Mouse (Mus musculus) embryonic facial prominence, embryonic 12.5 days (tissue): Measurements from ENCODE around the gene Patj. TPM values are rescaled to one million over a fixed set of nuclear protein-coding genes. Genes with fewer than 3 reads are reported as not detected.

Experiments
- ATAC-seq: fragments of 200-750 bp; cut with Nextera tagmentation; 2 replicates; pipeline ENCODE4 v1.8.0; 2017; ENCODE audit not compliant: insufficient number of reproducible peaks, insufficient read depth, low FRiP score, low TSS enrichment
- H3K27ac ChIP-seq: fragments of 300-500 bp; sonication (generic); 2 replicates; pipeline ENCODE4 v1.5.1; 2016; ENCODE audit warnings: mild to moderate bottlenecking
- H3K27me3 ChIP-seq: fragments of 300-500 bp; sonication (generic); 2 replicates; pipeline ENCODE4 v1.6.1; 2016; ENCODE audit warnings: mild to moderate bottlenecking, moderate library complexity
- H3K36me3 ChIP-seq: fragments of 300-500 bp; sonication (generic); 2 replicates; pipeline ENCODE4 v1.6.1; 2016; ENCODE audit warnings: mild to moderate bottlenecking
- H3K4me1 ChIP-seq: fragments of 300-500 bp; sonication (generic); 2 replicates; pipeline ENCODE4 v1.6.1; 2016
- H3K4me2 ChIP-seq: fragments of 300-500 bp; sonication (generic); replicated peaks from 2 replicates; pipeline ENCODE4 v1.6.1; 2016; ENCODE audit warnings: mild to moderate bottlenecking, moderate library complexity
- H3K4me3 ChIP-seq: fragments of 300-500 bp; sonication (generic); 2 replicates; pipeline ENCODE4 v1.5.1; 2016; ENCODE audit warnings: mild to moderate bottlenecking
- H3K9ac ChIP-seq: fragments of 300-500 bp; sonication (generic); 2 replicates; pipeline ENCODE4 v1.6.1; 2016; ENCODE audit warnings: mild to moderate bottlenecking, moderate library complexity
- H3K9me3 ChIP-seq: fragments of 300-500 bp; sonication (generic); 2 replicates; pipeline ENCODE4 v1.6.1; 2016; ENCODE audit warnings: mild to moderate bottlenecking, moderate library complexity
- WGBS: fragments of 180-500 bp; shearing (Covaris S2); methylation state at CpG from one replicate; pipeline ENCODE4 v1.1.7; 2016; 5-methylcytosine and 5-hydroxymethylcytosine counted together
- polyA plus RNA-seq: library from polyadenylated mRNA; unstranded; fragments of >200 nt; fragmentation: Nextera tagmentation; extraction: Ambion mirVana; gene quantifications from 2 replicates; pipeline ENCODE4 v1.2.1, GENCODE M21; 2016

The Patj gene
- polyA plus RNA-seq, 1 experiment from 2014 or later, result 20.8 TPM

- Histone ChIP-seq H3K4me2 (no peak overlapping the region), H3K36me3 (peaks cover 6% of the 10 kb centered on the region; the same call in 1 of the 2 replicates), H3K4me1 (no peaks in the 10 kb centered on the region), H3K27me3 (no peaks in the 10 kb centered on the region), H3K9me3 (no peaks in the 10 kb centered on the region), H3K9ac (no peak overlapping the region), H3K27ac (no peak overlapping the region), H3K4me3 (no peak overlapping the region)
- 91% methylated on average over 11 of the region's 11 CpGs for WGBS
- ATAC-seq, result no peak
These were observed 291.2 kb downstream of the Patj start for GRCm38 (mm10) chr4:98686678-98687267.

- Histone ChIP-seq H3K9me3 (no peaks in the 10 kb centered on the region), H3K4me3 (no peak overlapping the region), H3K27ac (no peak overlapping the region), H3K9ac (no peak overlapping the region), H3K36me3 (peaks cover 6% of the 10 kb centered on the region; the same call in 1 of the 2 replicates), H3K27me3 (no peaks in the 10 kb centered on the region), H3K4me2 (no peak overlapping the region), H3K4me1 (no peaks in the 10 kb centered on the region)
- ATAC-seq, result no peak
- 81% methylated on average over 11 of the region's 11 CpGs for WGBS
These were observed 292.5 kb downstream of the Patj start for GRCm38 (mm10) chr4:98688116-98688515.

- no peaks in the 10 kb centered on the region for H3K4me1 ChIP-seq
- no peaks in the 10 kb centered on the region for H3K27me3 ChIP-seq
- 88% methylated on average over 9 of the region's 9 CpGs for WGBS
- ATAC-seq, result no peak
- no peak overlapping the region for H3K4me3 ChIP-seq
- H3K27ac ChIP-seq, result no peak overlapping the region
- no peaks in the 10 kb centered on the region for H3K9me3 ChIP-seq
- H3K4me2 ChIP-seq, result no peak overlapping the region
- peaks cover 6% of the 10 kb centered on the region; the same call in 1 of the 2 replicates for H3K36me3 ChIP-seq
- no peak overlapping the region for H3K9ac ChIP-seq
These were observed 292.9 kb downstream of the Patj start for GRCm38 (mm10) chr4:98688520-98688919.

- Histone ChIP-seq H3K27ac (no peak overlapping the region), H3K36me3 (peaks cover 6% of the 10 kb centered on the region; the same call in 1 of the 2 replicates), H3K4me3 (no peak overlapping the region), H3K27me3 (no peaks in the 10 kb centered on the region), H3K9me3 (no peaks in the 10 kb centered on the region), H3K4me1 (no peaks in the 10 kb centered on the region), H3K4me2 (no peak overlapping the region), H3K9ac (no peak overlapping the region)
- 88% methylated on average over 1 of the region's 1 CpGs for WGBS
- no peak for ATAC-seq
These were observed 294.4 kb downstream of the Patj start for GRCm38 (mm10) chr4:98689988-98690387.

- no peak overlapping the region for H3K4me2 ChIP-seq
- WGBS, result 65% methylated on average over 9 of the region's 9 CpGs
- peaks cover 6% of the 10 kb centered on the region; the same call in 1 of the 2 replicates for H3K36me3 ChIP-seq
- H3K27ac ChIP-seq, result no peak overlapping the region
- H3K27me3 ChIP-seq, result no peaks in the 10 kb centered on the region
- no peak overlapping the region for H3K9ac ChIP-seq
- H3K4me3 ChIP-seq, result no peak overlapping the region
- no peaks in the 10 kb centered on the region for H3K4me1 ChIP-seq
- no peaks in the 10 kb centered on the region for H3K9me3 ChIP-seq
- no peak for ATAC-seq
These were observed 298.0 kb downstream of the Patj start for GRCm38 (mm10) chr4:98693465-98694185.

- Histone ChIP-seq H3K4me3 (no peak overlapping the region), H3K4me2 (no peak overlapping the region), H3K27me3 (no peaks in the 10 kb centered on the region), H3K36me3 (no peaks in the 10 kb centered on the region), H3K27ac (no peak overlapping the region), H3K9ac (no peak overlapping the region), H3K9me3 (no peaks in the 10 kb centered on the region), H3K4me1 (peaks cover 11% of the 10 kb centered on the region)
- no peak for ATAC-seq
- WGBS, result 74% methylated on average over 4 of the region's 4 CpGs
These were observed 302.3 kb downstream of the Patj start for GRCm38 (mm10) chr4:98697932-98698331.

GRCm38 (mm10) chr4:98698921-98699320, 303.3 kb downstream of the Patj start:
- H3K4me1 ChIP-seq, result peaks cover 11% of the 10 kb centered on the region
- H3K4me3 ChIP-seq, result no peak overlapping the region
- H3K9me3 ChIP-seq, result no peaks in the 10 kb centered on the region
- WGBS, result 51% methylated on average over 3 of the region's 3 CpGs
- no peak overlapping the region for H3K4me2 ChIP-seq
- H3K27me3 ChIP-seq, result peaks cover 6% of the 10 kb centered on the region; the same call in 1 of the 2 replicates
- H3K27ac ChIP-seq, result no peak overlapping the region
- no peak overlapping the region for H3K9ac ChIP-seq
- no peak for ATAC-seq
- H3K36me3 ChIP-seq, result no peaks in the 10 kb centered on the region

GRCm38 (mm10) chr4:98700156-98700555, 304.6 kb downstream of the Patj start:
- H3K4me3 ChIP-seq, result no peak overlapping the region
- H3K27me3 ChIP-seq, result peaks cover 6% of the 10 kb centered on the region; the same call in 1 of the 2 replicates
- WGBS, result 90% methylated on average over 3 of the region's 3 CpGs
- H3K4me2 ChIP-seq, result no peak overlapping the region
- H3K9ac ChIP-seq, result no peak overlapping the region
- H3K36me3 ChIP-seq, result no peaks in the 10 kb centered on the region
- no peak overlapping the region for H3K27ac ChIP-seq
- no peaks in the 10 kb centered on the region for H3K9me3 ChIP-seq
- peaks cover 11% of the 10 kb centered on the region for H3K4me1 ChIP-seq
- no peak for ATAC-seq

- no peak overlapping the region for H3K4me2 ChIP-seq
- H3K27me3 ChIP-seq, result peaks cover 6% of the 10 kb centered on the region; the same call in 1 of the 2 replicates
- no peak overlapping the region for H3K4me3 ChIP-seq
- H3K9me3 ChIP-seq, result no peaks in the 10 kb centered on the region
- peak overlapping the region; percentile 26; the same call in 1 of the 2 replicates for H3K27ac ChIP-seq
- WGBS, result 25% methylated on average over 12 of the region's 12 CpGs
- no peak overlapping the region for H3K9ac ChIP-seq
- ATAC-seq, result peak; percentile 57; the same call in 1 of the 2 replicates
- peaks cover 11% of the 10 kb centered on the region for H3K4me1 ChIP-seq
- no peaks in the 10 kb centered on the region for H3K36me3 ChIP-seq
These were observed 306.8 kb downstream of the Patj start for GRCm38 (mm10) chr4:98702201-98702894.

- Histone ChIP-seq H3K4me1 (no peaks in the 10 kb centered on the region), H3K36me3 (no peaks in the 10 kb centered on the region), H3K9ac (no peak overlapping the region), H3K27ac (no peak overlapping the region), H3K4me3 (no peak overlapping the region), H3K27me3 (no peaks in the 10 kb centered on the region), H3K9me3 (no peaks in the 10 kb centered on the region), H3K4me2 (no peak overlapping the region)
- WGBS, result 93% methylated on average over 8 of the region's 8 CpGs
- ATAC-seq, result no peak
These were observed 315.3 kb downstream of the Patj start for GRCm38 (mm10) chr4:98710891-98711290.

GRCm38 (mm10) chr4:98717735-98718546, 322.4 kb downstream of the Patj start:
- ATAC-seq, result no peak

More at GRCm38 (mm10) chr4:98717735-98718546, 322.4 kb downstream of the Patj start:
- H3K4me3 ChIP-seq, result no peak overlapping the region
- H3K27me3 ChIP-seq, result no peaks in the 10 kb centered on the region
- H3K9me3 ChIP-seq, result no peaks in the 10 kb centered on the region
- no peak overlapping the region for H3K27ac ChIP-seq
- H3K4me1 ChIP-seq, result no peaks in the 10 kb centered on the region
- no peak overlapping the region for H3K4me2 ChIP-seq
- H3K36me3 ChIP-seq, result no peaks in the 10 kb centered on the region
- WGBS, result 80% methylated on average over 17 of the region's 17 CpGs
- H3K9ac ChIP-seq, result no peak overlapping the region
